Mouse (Mus musculus): Measurements from ENCODE around the gene Epn1. TPM values are rescaled to one million over a fixed set of nuclear protein-coding genes. Genes with fewer than 3 reads are reported as not detected.

Epn1 gene
- total and polyA plus RNA-seq, 3 experiments = 75.5 to 147 TPM; not detected in 1

- DNase-seq (ENCODE audit: low read depth, low spot score) = peak; percentile 91
- H3K4me3 ChIP-seq (ENCODE audit: control insufficient read depth in 1 of 2, insufficient read depth in 1 of 2, low read depth in 2 of 2, low read length in 2 of 2) = peak overlapping the region; percentile 89 to 93
- H3K36me3 ChIP-seq (ENCODE audit: control insufficient read depth in 1 of 2, insufficient read depth in 2 of 2, low read length in 2 of 2) = peaks cover 10 to 30% of the 10 kb centered on the region in 2 experiments
- no peaks in the 10 kb centered on the region for H3K9me3 ChIP-seq (replicated peaks; ENCODE audit: insufficient read depth, low read length)
- H3K27ac ChIP-seq (ENCODE audit: control insufficient read depth, low read depth, low read length) = peak overlapping the region; percentile 94
- H3K27me3 ChIP-seq (ENCODE audit: control insufficient read depth in 1 of 2, insufficient read depth in 2 of 2, low read length in 2 of 2) = no peaks in the 10 kb centered on the region
- peaks cover 2 to 22% of the 10 kb centered on the region in 2 experiments for H3K4me1 ChIP-seq (ENCODE audit: control insufficient read depth in 1 of 2, insufficient read depth in 2 of 2, low read length in 2 of 2)
- peak overlapping the region; percentile 95 for H3K9ac ChIP-seq (ENCODE audit: control insufficient read depth, low read depth, low read length, poor library complexity, severe bottlenecking)
- H3K79me2 ChIP-seq (ENCODE audit: control insufficient read depth, insufficient read depth, low read length, poor library complexity) = peaks cover 55% of the 10 kb centered on the region
- TF ChIP-seq KAT2A (conservative IDR thresholded peaks at IDR 0.05; ENCODE audit: low read depth, low read length) = peak; percentile 42; the same call in 1 of the 2 replicates
- TF ChIP-seq RCOR1 (IDR thresholded peaks at IDR 0.05; ENCODE audit: low read depth, low read length) = no peak
- no peak; the same call in 1 of the 2 replicates for TF ChIP-seq POLR2AphosphoS2 (IDR thresholded peaks at IDR 0.05; ENCODE audit: low read length)
- TF ChIP-seq MAZ (IDR thresholded peaks at IDR 0.05; ENCODE audit: low read depth, low read length) = peak; percentile 89
- peak; percentile 80 for TF ChIP-seq HCFC1 (IDR thresholded peaks at IDR 0.05; ENCODE audit: low read depth, low read length)
- TF ChIP-seq ZMIZ1 (IDR thresholded peaks at IDR 0.05; ENCODE audit: low read depth, low read length) = no peak
- no peak for TF ChIP-seq TAL1 (IDR thresholded peaks at IDR 0.05; ENCODE audit: low read length)
- peak; percentile 53; the same call in 1 of the 2 replicates for TF ChIP-seq BHLHE40 (IDR thresholded peaks at IDR 0.05; ENCODE audit: borderline replicate concordance, low read depth, low read length)
- TF ChIP-seq USF2 (IDR thresholded peaks at IDR 0.05; ENCODE audit: borderline replicate concordance in 1 of 2, insufficient read depth in 1 of 2, low read depth in 1 of 2, low read length in 2 of 2) = peak in 1 of 2 experiments; percentile 68; a peak in 1 of 4 replicates
- peak; percentile 28 for TF ChIP-seq NELFE (IDR thresholded peaks at IDR 0.05; ENCODE audit: low read depth, low read length)
- TF ChIP-seq MAFK (IDR thresholded peaks at IDR 0.05; ENCODE audit: borderline replicate concordance, low read depth, low read length) = no peak
- no peak for TF ChIP-seq CHD1 (IDR thresholded peaks at IDR 0.05; ENCODE audit: low read depth, low read length)
- TF ChIP-seq UBTF (IDR thresholded peaks at IDR 0.05; ENCODE audit: borderline replicate concordance, insufficient read depth, low read depth, low read length) = no peak
- TF ChIP-seq ETS1 (IDR thresholded peaks at IDR 0.05; ENCODE audit: low read depth, low read length) = peak; percentile 45
- TF ChIP-seq ZC3H11A (IDR thresholded peaks at IDR 0.05; ENCODE audit: low read depth, low read length) = no peak
- peak; percentile 95 for TF ChIP-seq MAX (IDR thresholded peaks at IDR 0.05; ENCODE audit: low read length)
- peak; percentile 78 for TF ChIP-seq NRF1 (IDR thresholded peaks at IDR 0.05; ENCODE audit: insufficient read depth, low read depth, low read length, poor library complexity, severe bottlenecking)
- no peak for TF ChIP-seq POLR2AphosphoS5 (IDR thresholded peaks at IDR 0.05; ENCODE audit: borderline replicate concordance, low read depth, low read length)
- TF ChIP-seq SIN3A (IDR thresholded peaks at IDR 0.05; ENCODE audit: low read length) = peak; percentile 84
- peak; percentile 94 for TF ChIP-seq ELF1 (IDR thresholded peaks at IDR 0.05; ENCODE audit: low read depth, low read length)
- TF ChIP-seq CHD2 (IDR thresholded peaks at IDR 0.05; ENCODE audit: low read length) = no peak
- peak in 1 of 2 experiments; percentile 50; a peak in 1 of 4 replicates for TF ChIP-seq POLR2A (IDR thresholded peaks at IDR 0.05; ENCODE audit: control insufficient read depth in 1 of 2, insufficient read depth in 1 of 2, low read depth in 1 of 2, low read length in 2 of 2, poor library complexity in 1 of 2)
- peak; percentile 96 for TF ChIP-seq MXI1 (IDR thresholded peaks at IDR 0.05; ENCODE audit: low read depth, low read length)
- TF ChIP-seq MEF2A (IDR thresholded peaks at IDR 0.05; ENCODE audit: extremely low read depth, insufficient replicate concordance, low read depth, low read length, poor library complexity, severe bottlenecking) = no peak
- TF ChIP-seq GABPA (IDR thresholded peaks at IDR 0.05; ENCODE audit: low read depth, low read length) = no peak
- TF ChIP-seq TBP (IDR thresholded peaks at IDR 0.05; ENCODE audit: low read depth, low read length) = peak; percentile 75
- TF ChIP-seq RAD21 (IDR thresholded peaks at IDR 0.05; ENCODE audit: low read depth, low read length) = no peak
- peak; percentile 93 for TF ChIP-seq USF1 (IDR thresholded peaks at IDR 0.05; ENCODE audit: low read depth, low read length)
- TF ChIP-seq E2F4 (IDR thresholded peaks at IDR 0.05; ENCODE audit: borderline replicate concordance, low read depth, low read length) = peak; percentile 87; the same call in 1 of the 2 replicates
- TF ChIP-seq GATA1 (IDR thresholded peaks at IDR 0.05; ENCODE audit: low read depth, low read length) = no peak
- no peak for TF ChIP-seq JUND (IDR thresholded peaks at IDR 0.05; ENCODE audit: low read depth, low read length)
- TF ChIP-seq EP300 (IDR thresholded peaks at IDR 0.05; ENCODE audit: low read depth in 1 of 2, low read length in 2 of 2) = peak in 1 of 2 experiments; percentile 20; a peak in 1 of 4 replicates
- no peak for TF ChIP-seq CTCF (IDR thresholded peaks at IDR 0.05 in 2 of 3, conservative IDR thresholded peaks at IDR 0.05 in 1 of 3; ENCODE audit: control insufficient read depth in 1 of 3, insufficient read depth in 1 of 3, low read depth in 2 of 3, low read length in 3 of 3, poor library complexity in 1 of 3, severe bottlenecking in 1 of 3)
- no peak for TF ChIP-seq MYB (IDR thresholded peaks at IDR 0.05; ENCODE audit: low read depth, low read length)
- peak; percentile 50; the same call in 1 of the 2 replicates for TF ChIP-seq TCF12 (IDR thresholded peaks at IDR 0.05; ENCODE audit: low read depth, low read length)
- peak; percentile 99 for TF ChIP-seq MYC (IDR thresholded peaks at IDR 0.05; ENCODE audit: low read depth, low read length)
Measured at GRCm38 (mm10) chr7:5062360-5063001, 17.6 kb upstream of the Epn1 start.

Data from MEL (cell line).